Mouse (Mus musculus): ENCODE data around the gene Serpina1c. TPM values are rescaled to one million over a fixed set of nuclear protein-coding genes. Genes with fewer than 3 reads are reported as not detected.
"Not testable (repeated sequence)": the region's sequence is repeated elsewhere in the genome, so short reads cannot be mapped to it uniquely, and the experiment has no call there.

The Serpina1c gene
- polyA plus RNA-seq (2014; fragmentation: Nextera tagmentation; extraction: Ambion mirVana), result not detected in 2 replicates

DNA sequence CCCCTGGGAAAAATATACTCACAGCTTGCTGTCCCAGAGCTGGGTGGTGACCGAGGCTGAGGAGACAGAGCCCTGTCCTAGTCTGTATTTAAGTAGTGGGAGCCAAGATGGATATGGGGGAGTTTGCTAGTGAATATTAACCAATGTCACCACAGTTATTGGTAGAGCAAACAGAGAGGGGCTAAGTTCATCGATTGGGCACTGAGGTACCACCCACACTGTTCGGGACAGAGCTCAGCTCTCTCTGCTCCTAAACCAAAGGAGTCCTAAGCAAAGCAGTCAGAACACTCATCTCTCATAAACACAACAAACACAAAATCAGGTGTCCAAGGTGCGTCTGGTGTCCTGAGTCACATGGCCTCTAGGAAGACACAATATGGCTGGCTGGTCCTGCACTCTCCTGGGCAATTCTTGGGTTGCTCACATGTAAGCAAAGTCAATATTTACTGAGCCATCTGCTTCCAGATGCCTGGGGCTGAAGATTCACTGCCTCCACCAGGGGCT is at the start of gene Serpina1c:
Gene Serpina1c, minus strand, starts transcription at position 51 of the 504 bp plus-strand sequence.
- H3K4me1 ChIP-seq (ENCODE audit: control insufficient read depth in 2 of 2, insufficient read depth in 2 of 2, low read length in 2 of 2); H3K27me3 ChIP-seq (ENCODE audit: control insufficient read depth, insufficient read depth, low read length); H3K4me3 ChIP-seq (ENCODE audit: control insufficient read depth in 1 of 2, insufficient read depth in 1 of 2, low read depth in 1 of 2, low read length in 2 of 2); ATAC-seq (ENCODE audit: insufficient number of reproducible peaks, insufficient read depth, low FRiP score, low read depth); H3K4me2 ChIP-seq (ENCODE audit: low read length); H3K9me3 ChIP-seq (ENCODE audit: control insufficient read depth, low read length); H3K9ac ChIP-seq (ENCODE audit: low read length); H3K27ac ChIP-seq (replicated peaks in 1 of 2; ENCODE audit: control insufficient read depth in 1 of 2, insufficient read depth in 1 of 2, low read depth in 2 of 2, low read length in 2 of 2); H3K36me3 ChIP-seq (ENCODE audit: control insufficient read depth, insufficient read depth, low read length): not testable (repeated sequence)
- WGBS, result 79% methylated on average over 4 of the region's 4 CpGs

DNA sequence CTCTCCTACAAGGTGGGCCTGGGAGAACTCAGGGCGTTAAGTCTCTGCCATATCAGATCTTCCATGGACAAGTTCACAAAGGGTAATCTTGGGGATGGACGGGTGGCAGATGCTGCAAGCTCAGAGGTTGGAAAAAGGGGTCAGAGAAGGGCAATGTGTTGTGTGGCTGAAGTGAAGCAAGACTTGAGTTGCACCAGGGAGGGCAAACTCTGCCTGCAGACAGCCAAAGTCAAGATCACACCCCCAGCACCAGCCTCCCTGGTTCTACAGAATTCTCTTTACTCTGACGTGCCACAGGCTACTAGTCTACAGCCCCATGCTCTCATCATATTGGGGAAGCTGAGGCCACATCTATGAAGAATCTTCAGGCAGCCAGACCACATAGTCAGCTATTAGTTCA is 48.3 kb upstream of the Serpina1c start:
- not testable (repeated sequence) for H3K27me3 ChIP-seq (ENCODE audit: control insufficient read depth, insufficient read depth, low read length); ATAC-seq (ENCODE audit: insufficient number of reproducible peaks, insufficient read depth, low FRiP score, low read depth)
- WGBS, result 56% methylated on average over 3 of the region's 3 CpGs

GRCm38 (mm10) chr12:103946243-103946642 is 41.6 kb upstream of the Serpina1c start:
- no peak overlapping the region for H3K9ac ChIP-seq (ENCODE audit: low read length)
- no peaks in the 10 kb centered on the region for H3K36me3 ChIP-seq (ENCODE audit: control insufficient read depth, insufficient read depth, low read length)
- WGBS, result 61% methylated on average over 4 of the region's 4 CpGs
- no peaks in the 10 kb centered on the region for H3K9me3 ChIP-seq (ENCODE audit: control insufficient read depth, low read length)
- ATAC-seq (ENCODE audit: insufficient number of reproducible peaks, insufficient read depth, low FRiP score, low read depth), result no peak
- H3K27ac ChIP-seq (replicated peaks in 1 of 2; ENCODE audit: control insufficient read depth in 1 of 2, insufficient read depth in 1 of 2, low read depth in 2 of 2, low read length in 2 of 2), result no peak overlapping the region
- no peak overlapping the region for H3K4me3 ChIP-seq (ENCODE audit: control insufficient read depth in 1 of 2, insufficient read depth in 1 of 2, low read depth in 1 of 2, low read length in 2 of 2)
- H3K27me3 ChIP-seq (ENCODE audit: control insufficient read depth, insufficient read depth, low read length), result no peaks in the 10 kb centered on the region
- H3K4me2 ChIP-seq (ENCODE audit: low read length), result no peak overlapping the region
- H3K4me1 ChIP-seq (ENCODE audit: control insufficient read depth in 2 of 2, insufficient read depth in 2 of 2, low read length in 2 of 2), result no peaks in the 10 kb centered on the region

More for the DNA sequence above, 48.3 kb upstream of the Serpina1c start:
- not testable (repeated sequence) for H3K9me3 ChIP-seq (ENCODE audit: control insufficient read depth, low read length); H3K4me3 ChIP-seq (ENCODE audit: control insufficient read depth in 1 of 2, insufficient read depth in 1 of 2, low read depth in 1 of 2, low read length in 2 of 2); H3K36me3 ChIP-seq (ENCODE audit: control insufficient read depth, insufficient read depth, low read length); H3K9ac ChIP-seq (ENCODE audit: low read length); H3K27ac ChIP-seq (replicated peaks in 1 of 2; ENCODE audit: control insufficient read depth in 1 of 2, insufficient read depth in 1 of 2, low read depth in 2 of 2, low read length in 2 of 2); H3K4me2 ChIP-seq (ENCODE audit: low read length); H3K4me1 ChIP-seq (ENCODE audit: control insufficient read depth in 2 of 2, insufficient read depth in 2 of 2, low read length in 2 of 2)

DNA sequence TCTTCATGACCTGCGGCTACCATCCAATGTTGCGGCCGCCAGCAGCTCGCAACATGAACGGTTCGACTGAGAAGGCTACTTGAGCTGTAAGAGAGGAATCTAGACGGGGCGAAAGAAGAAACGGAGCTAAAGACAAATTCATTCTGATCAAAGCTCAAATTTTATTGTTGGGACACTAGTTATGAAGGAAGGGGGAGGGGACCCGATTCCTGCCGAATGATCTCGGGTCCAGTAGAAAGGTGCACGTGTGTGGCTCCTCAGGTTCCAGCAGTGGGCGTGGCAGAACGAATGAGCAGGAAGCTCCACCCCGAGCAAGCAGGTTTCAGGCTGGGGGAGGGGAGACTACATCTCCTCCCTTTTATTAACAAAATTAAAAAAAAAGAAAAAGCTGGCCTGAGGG is 4.5 kb upstream of the Serpina1c start:
- H3K36me3 ChIP-seq (ENCODE audit: control insufficient read depth, insufficient read depth, low read length); H3K9ac ChIP-seq (ENCODE audit: low read length); ATAC-seq (ENCODE audit: insufficient number of reproducible peaks, insufficient read depth, low FRiP score, low read depth); H3K27me3 ChIP-seq (ENCODE audit: control insufficient read depth, insufficient read depth, low read length); H3K9me3 ChIP-seq (ENCODE audit: control insufficient read depth, low read length); H3K4me1 ChIP-seq (ENCODE audit: control insufficient read depth in 2 of 2, insufficient read depth in 2 of 2, low read length in 2 of 2); H3K4me2 ChIP-seq (ENCODE audit: low read length); H3K27ac ChIP-seq (replicated peaks in 1 of 2; ENCODE audit: control insufficient read depth in 1 of 2, insufficient read depth in 1 of 2, low read depth in 2 of 2, low read length in 2 of 2); H3K4me3 ChIP-seq (ENCODE audit: control insufficient read depth in 1 of 2, insufficient read depth in 1 of 2, low read depth in 1 of 2, low read length in 2 of 2): not testable (repeated sequence)
- 92% methylated on average over 10 of the region's 16 CpGs for WGBS

- H3K9ac ChIP-seq (ENCODE audit: low read length); ATAC-seq (ENCODE audit: insufficient number of reproducible peaks, insufficient read depth, low FRiP score, low read depth); H3K4me1 ChIP-seq (ENCODE audit: control insufficient read depth in 2 of 2, insufficient read depth in 2 of 2, low read length in 2 of 2); H3K27ac ChIP-seq (replicated peaks in 1 of 2; ENCODE audit: control insufficient read depth in 1 of 2, insufficient read depth in 1 of 2, low read depth in 2 of 2, low read length in 2 of 2); H3K4me3 ChIP-seq (ENCODE audit: control insufficient read depth in 1 of 2, insufficient read depth in 1 of 2, low read depth in 1 of 2, low read length in 2 of 2); H3K4me2 ChIP-seq (ENCODE audit: low read length); H3K9me3 ChIP-seq (ENCODE audit: control insufficient read depth, low read length); H3K36me3 ChIP-seq (ENCODE audit: control insufficient read depth, insufficient read depth, low read length); H3K27me3 ChIP-seq (ENCODE audit: control insufficient read depth, insufficient read depth, low read length): not testable (repeated sequence)
- 41% methylated on average over 1 of the region's 1 CpGs for WGBS
Observed at GRCm38 (mm10) chr12:103907746-103908145, 3.1 kb upstream of the Serpina1c start.

GRCm38 (mm10) chr12:103901929-103902328 is 2.8 kb downstream of the Serpina1c start:
- not testable (repeated sequence) for H3K4me3 ChIP-seq (ENCODE audit: control insufficient read depth in 1 of 2, insufficient read depth in 1 of 2, low read depth in 1 of 2, low read length in 2 of 2); H3K27me3 ChIP-seq (ENCODE audit: control insufficient read depth, insufficient read depth, low read length); H3K4me2 ChIP-seq (ENCODE audit: low read length); H3K9me3 ChIP-seq (ENCODE audit: control insufficient read depth, low read length); ATAC-seq (ENCODE audit: insufficient number of reproducible peaks, insufficient read depth, low FRiP score, low read depth); H3K9ac ChIP-seq (ENCODE audit: low read length); H3K27ac ChIP-seq (replicated peaks in 1 of 2; ENCODE audit: control insufficient read depth in 1 of 2, insufficient read depth in 1 of 2, low read depth in 2 of 2, low read length in 2 of 2); H3K4me1 ChIP-seq (ENCODE audit: control insufficient read depth in 2 of 2, insufficient read depth in 2 of 2, low read length in 2 of 2); H3K36me3 ChIP-seq (ENCODE audit: control insufficient read depth, insufficient read depth, low read length)
- 78% methylated on average over 3 of the region's 3 CpGs for WGBS

GRCm38 (mm10) chr12:103866873-103867272 is 37.8 kb downstream of the Serpina1c start:
- not testable (repeated sequence) for H3K4me1 ChIP-seq (ENCODE audit: control insufficient read depth in 2 of 2, insufficient read depth in 2 of 2, low read length in 2 of 2); H3K27ac ChIP-seq (replicated peaks in 1 of 2; ENCODE audit: control insufficient read depth in 1 of 2, insufficient read depth in 1 of 2, low read depth in 2 of 2, low read length in 2 of 2); H3K4me2 ChIP-seq (ENCODE audit: low read length); H3K36me3 ChIP-seq (ENCODE audit: control insufficient read depth, insufficient read depth, low read length); ATAC-seq (ENCODE audit: insufficient number of reproducible peaks, insufficient read depth, low FRiP score, low read depth); H3K9ac ChIP-seq (ENCODE audit: low read length); H3K9me3 ChIP-seq (ENCODE audit: control insufficient read depth, low read length); H3K4me3 ChIP-seq (ENCODE audit: control insufficient read depth in 1 of 2, insufficient read depth in 1 of 2, low read depth in 1 of 2, low read length in 2 of 2); H3K27me3 ChIP-seq (ENCODE audit: control insufficient read depth, insufficient read depth, low read length)
- 47% methylated on average over 1 of the region's 1 CpGs for WGBS
